Mouse (Mus musculus): ENCODE measurements around the gene Dbp. TPM values are rescaled to one million over a fixed set of nuclear protein-coding genes. Genes with fewer than 3 reads are reported as not detected.

Gene Dbp
- polyA plus RNA-seq, 1 experiment from 2014 or later = 6.8 TPM

- H3K9me3 ChIP-seq (ENCODE audit: low read length) = no peaks in the 10 kb centered on the region
- 90% methylated on average over 9 of the region's 9 CpGs for WGBS
- no peak overlapping the region for H3K27ac ChIP-seq (ENCODE audit: low read length)
- no peak overlapping the region for H3K4me2 ChIP-seq (replicated peaks; ENCODE audit: low read depth, low read length)
- H3K27me3 ChIP-seq (replicated peaks; ENCODE audit: insufficient read depth, low read length) = no peaks in the 10 kb centered on the region
- H3K4me1 ChIP-seq (ENCODE audit: insufficient read depth, low read depth, low read length) = no peaks in the 10 kb centered on the region
- H3K9ac ChIP-seq (replicated peaks; ENCODE audit: low read depth) = no peak overlapping the region
- DNase-seq (ENCODE audit: low spot score) (no peak), ATAC-seq (no peak)
- no peak for TF ChIP-seq CTCF (IDR thresholded peaks at IDR 0.05)
- no peak for TF ChIP-seq EP300 (IDR thresholded peaks at IDR 0.05)
- H3K36me3 ChIP-seq (ENCODE audit: insufficient read depth, low read length) = peaks cover 18% of the 10 kb centered on the region
- no peak overlapping the region for H3K4me3 ChIP-seq (ENCODE audit: low read depth, low read length)
These were observed 20.3 kb downstream of the Dbp start for GRCm38 (mm10) chr7:45725151-45725550.

- peaks cover 18% of the 10 kb centered on the region for H3K36me3 ChIP-seq (ENCODE audit: insufficient read depth, low read length)
- no peaks in the 10 kb centered on the region; the same call in 1 of the 2 replicates for H3K4me1 ChIP-seq (ENCODE audit: insufficient read depth, low read depth, low read length)
- WGBS = 87% methylated on average over 11 of the region's 11 CpGs
- H3K27ac ChIP-seq (ENCODE audit: low read length) = no peak within 1 kb of the TSS
- no peaks in the 10 kb centered on the region for H3K27me3 ChIP-seq (replicated peaks; ENCODE audit: insufficient read depth, low read length)
- no peak for TF ChIP-seq EP300 (IDR thresholded peaks at IDR 0.05)
- no peak for TF ChIP-seq CTCF (IDR thresholded peaks at IDR 0.05)
- H3K4me3 ChIP-seq (ENCODE audit: low read depth, low read length) = no peak within 1 kb of the TSS
- no peak for ATAC-seq
- no peak within 1 kb of the TSS for H3K4me2 ChIP-seq (replicated peaks; ENCODE audit: low read depth, low read length)
- no peak within 1 kb of the TSS for H3K9ac ChIP-seq (replicated peaks; ENCODE audit: low read depth)
- no peaks in the 10 kb centered on the region for H3K9me3 ChIP-seq (ENCODE audit: low read length)
- DNase-seq (ENCODE audit: low spot score) = no peak
These were observed 20.8 kb downstream of the Dbp start, which contains the start of gene Spaca4 for GRCm38 (mm10) chr7:45725713-45726112. Gene Spaca4 (minus strand): TSS chr7:45725813.

- Histone ChIP-seq H3K4me3 (ENCODE audit: low read depth, low read length) (no peak overlapping the region), H3K36me3 (ENCODE audit: insufficient read depth, low read length) (peaks cover 18% of the 10 kb centered on the region), H3K9me3 (ENCODE audit: low read length) (no peaks in the 10 kb centered on the region), H3K4me1 (ENCODE audit: insufficient read depth, low read depth, low read length) (no peaks in the 10 kb centered on the region; the same call in 1 of the 2 replicates), H3K4me2 (replicated peaks; ENCODE audit: low read depth, low read length) (no peak overlapping the region), H3K9ac (replicated peaks; ENCODE audit: low read depth) (no peak overlapping the region), H3K27ac (ENCODE audit: low read length) (no peak overlapping the region), H3K27me3 (replicated peaks; ENCODE audit: insufficient read depth, low read length) (no peaks in the 10 kb centered on the region)
- no peak for DNase-seq (ENCODE audit: low spot score)
- WGBS = 85% methylated on average over 10 of the region's 10 CpGs
- TF ChIP-seq CTCF (IDR thresholded peaks at IDR 0.05) (no peak), EP300 (IDR thresholded peaks at IDR 0.05) (no peak)
- ATAC-seq = no peak
These were observed 21.5 kb downstream of the Dbp start for GRCm38 (mm10) chr7:45726419-45726818.

- no peak overlapping the region for H3K9ac ChIP-seq (replicated peaks; ENCODE audit: low read depth)
- ATAC-seq = no peak
- no peaks in the 10 kb centered on the region for H3K9me3 ChIP-seq (ENCODE audit: low read length)
- no peak for TF ChIP-seq EP300 (IDR thresholded peaks at IDR 0.05)
- no peak for TF ChIP-seq CTCF (IDR thresholded peaks at IDR 0.05)
- H3K4me1 ChIP-seq (ENCODE audit: insufficient read depth, low read depth, low read length) = no peaks in the 10 kb centered on the region; the same call in 1 of the 2 replicates
- H3K4me3 ChIP-seq (ENCODE audit: low read depth, low read length) = no peak overlapping the region
- no peak overlapping the region for H3K4me2 ChIP-seq (replicated peaks; ENCODE audit: low read depth, low read length)
- H3K36me3 ChIP-seq (ENCODE audit: insufficient read depth, low read length) = peaks cover 18% of the 10 kb centered on the region
- 42% methylated on average over 3 of the region's 3 CpGs for WGBS
- H3K27ac ChIP-seq (ENCODE audit: low read length) = no peak overlapping the region
- DNase-seq (ENCODE audit: low spot score) = no peak
- no peaks in the 10 kb centered on the region for H3K27me3 ChIP-seq (replicated peaks; ENCODE audit: insufficient read depth, low read length)
These were observed 22.7 kb downstream of the Dbp start for GRCm38 (mm10) chr7:45727625-45728024.

- ATAC-seq (peak; percentile 72), DNase-seq (ENCODE audit: low spot score) (peak; percentile 79)
- H3K36me3 ChIP-seq (ENCODE audit: insufficient read depth, low read length) = no peaks in the 10 kb centered on the region
- no peaks in the 10 kb centered on the region; the same call in 1 of the 2 replicates for H3K4me1 ChIP-seq (ENCODE audit: insufficient read depth, low read depth, low read length)
- no peaks in the 10 kb centered on the region for H3K9me3 ChIP-seq (ENCODE audit: low read length)
- H3K4me2 ChIP-seq (replicated peaks; ENCODE audit: low read depth, low read length) = no peak overlapping the region
- no peak overlapping the region for H3K9ac ChIP-seq (replicated peaks; ENCODE audit: low read depth)
- no peaks in the 10 kb centered on the region for H3K27me3 ChIP-seq (replicated peaks; ENCODE audit: insufficient read depth, low read length)
- WGBS = 22% methylated on average over 16 of the region's 16 CpGs
- H3K27ac ChIP-seq (ENCODE audit: low read length) = peak overlapping the region; percentile 43; the same call in 1 of the 2 replicates
- TF ChIP-seq CTCF (IDR thresholded peaks at IDR 0.05) (peak; percentile 76), EP300 (IDR thresholded peaks at IDR 0.05) (no peak)
- no peak overlapping the region for H3K4me3 ChIP-seq (ENCODE audit: low read depth, low read length)
These were observed 26.0 kb downstream of the Dbp start for GRCm38 (mm10) chr7:45730727-45731431.

- no peaks in the 10 kb centered on the region for H3K27me3 ChIP-seq (replicated peaks; ENCODE audit: insufficient read depth, low read length)
- WGBS = 68% methylated on average over 5 of the region's 5 CpGs
- no peak for ATAC-seq
- no peaks in the 10 kb centered on the region for H3K36me3 ChIP-seq (ENCODE audit: insufficient read depth, low read length)
- H3K9ac ChIP-seq (replicated peaks; ENCODE audit: low read depth) = no peak overlapping the region
- H3K9me3 ChIP-seq (ENCODE audit: low read length) = no peaks in the 10 kb centered on the region
- no peak overlapping the region for H3K4me3 ChIP-seq (ENCODE audit: low read depth, low read length)
- H3K4me1 ChIP-seq (ENCODE audit: insufficient read depth, low read depth, low read length) = no peaks in the 10 kb centered on the region; the same call in 1 of the 2 replicates
- TF ChIP-seq CTCF (IDR thresholded peaks at IDR 0.05) = no peak
- no peak for TF ChIP-seq EP300 (IDR thresholded peaks at IDR 0.05)
- DNase-seq (ENCODE audit: low spot score) = no peak
- H3K27ac ChIP-seq (ENCODE audit: low read length) = no peak overlapping the region
- H3K4me2 ChIP-seq (replicated peaks; ENCODE audit: low read depth, low read length) = no peak overlapping the region
These were observed 28.6 kb downstream of the Dbp start for GRCm38 (mm10) chr7:45733477-45733876.
